Mouse (Mus musculus) forebrain, embryonic 12.5 days (tissue): ENCODE data around the gene Camta1. TPM values are rescaled to one million over a fixed set of nuclear protein-coding genes. Genes with fewer than 3 reads are reported as not detected.
A peak's percentile ranks its signal among the peaks of the same experiment; 100 is the strongest.

Experiments
- ATAC-seq: fragments of 200-750 bp; cut with Nextera tagmentation; 2 replicates; pipeline ENCODE4 v1.8.0; 2017; ENCODE audit warnings: moderate TSS enrichment; ENCODE audit not compliant: low FRiP score
- H3K27ac ChIP-seq: fragments of 300-500 bp; sonication (generic); 2 replicates; pipeline ENCODE4 v1.5.1; 2016; ENCODE audit warnings: mild to moderate bottlenecking
- H3K27me3 ChIP-seq: fragments of 300-500 bp; sonication (generic); 2 replicates; pipeline ENCODE4 v1.6.1; 2016; ENCODE audit warnings: mild to moderate bottlenecking
- H3K36me3 ChIP-seq: fragments of 300-500 bp; sonication (generic); replicated peaks from 2 replicates; pipeline ENCODE4 v1.6.1; 2016; ENCODE audit warnings: mild to moderate bottlenecking
- H3K4me1 ChIP-seq: fragments of 300-500 bp; sonication (generic); 2 replicates; pipeline ENCODE4 v1.6.1; 2016
- H3K4me2 ChIP-seq: fragments of 300-500 bp; sonication (generic); 2 replicates; pipeline ENCODE4 v1.6.1; 2016; ENCODE audit warnings: mild to moderate bottlenecking, moderate library complexity
- H3K4me3 ChIP-seq: fragments of 300-500 bp; sonication (generic); replicated peaks from 2 replicates; pipeline ENCODE4 v1.5.1; 2016; ENCODE audit warnings: mild to moderate bottlenecking
- H3K9ac ChIP-seq: fragments of 300-500 bp; sonication (generic); 2 replicates; pipeline ENCODE4 v1.6.1; 2016; ENCODE audit warnings: mild to moderate bottlenecking
- H3K9me3 ChIP-seq: fragments of 300-500 bp; sonication (generic); 2 replicates; pipeline ENCODE4 v1.6.1; 2016
- WGBS: fragments of 180-500 bp; shearing (Covaris S2); methylation state at CpG from one replicate; pipeline ENCODE4 v1.1.7; 2016; 5-methylcytosine and 5-hydroxymethylcytosine counted together
- polyA plus RNA-seq: library from polyadenylated mRNA; unstranded; fragments of >200 nt; fragmentation: Nextera tagmentation; extraction: Ambion mirVana; gene quantifications from 2 replicates; pipeline ENCODE4 v1.2.1, GENCODE M21; 2016

Gene Camta1
- polyA plus RNA-seq, 1 experiment from 2014 or later, result 164 TPM

DNA sequence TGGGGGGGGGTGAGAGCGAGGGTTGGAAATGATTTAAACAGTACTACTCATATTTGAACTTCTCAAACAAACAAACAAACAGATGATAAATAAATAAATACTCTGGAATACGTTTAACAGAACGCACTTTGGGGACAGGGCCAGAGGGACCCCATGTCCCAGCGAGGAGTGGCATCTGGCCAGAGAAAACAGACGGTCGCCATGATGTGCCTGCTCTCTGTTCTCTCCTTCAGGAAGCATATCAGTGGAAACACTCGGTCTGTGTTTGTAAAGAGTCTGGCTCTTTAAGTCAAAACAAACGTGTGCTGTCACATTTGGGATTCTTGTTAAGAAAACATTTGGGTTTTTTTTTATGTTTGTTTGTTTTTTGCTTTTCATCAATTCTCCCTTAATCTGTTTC is 439.3 kb downstream of the Camta1 start:
- Histone ChIP-seq H3K9ac (no peak overlapping the region), H3K9me3 (no peaks in the 10 kb centered on the region), H3K4me2 (no peak overlapping the region), H3K4me3 (no peak overlapping the region), H3K4me1 (no peaks in the 10 kb centered on the region), H3K36me3 (no peaks in the 10 kb centered on the region), H3K27ac (no peak overlapping the region), H3K27me3 (peaks cover 5% of the 10 kb centered on the region; the same call in 1 of the 2 replicates)
- no peak for ATAC-seq
- 73% methylated on average over 8 of the region's 8 CpGs for whole genome bisulfite sequencing

GRCm38 (mm10) chr4:151418344-151418875 is 443.3 kb downstream of the Camta1 start:
- H3K9me3 ChIP-seq, result no peaks in the 10 kb centered on the region
- H3K27ac ChIP-seq, result no peak overlapping the region
- 74% methylated on average over 14 of the region's 14 CpGs for WGBS

GRCm38 (mm10) chr4:151415812-151416211 is 445.9 kb downstream of the Camta1 start:
- WGBS, result 82% methylated on average over 4 of the region's 4 CpGs
- peaks cover 12% of the 10 kb centered on the region for H3K27me3 ChIP-seq
- H3K27ac ChIP-seq, result no peak overlapping the region
- H3K9ac ChIP-seq, result no peak overlapping the region
- H3K36me3 ChIP-seq, result no peaks in the 10 kb centered on the region
- no peaks in the 10 kb centered on the region for H3K9me3 ChIP-seq
- no peak overlapping the region for H3K4me3 ChIP-seq
- no peak for ATAC-seq
- peaks cover 20% of the 10 kb centered on the region for H3K4me1 ChIP-seq
- no peak overlapping the region for H3K4me2 ChIP-seq

More at GRCm38 (mm10) chr4:151418344-151418875, 443.3 kb downstream of the Camta1 start:
- H3K4me1 ChIP-seq, result no peaks in the 10 kb centered on the region
- H3K36me3 ChIP-seq, result no peaks in the 10 kb centered on the region
- H3K4me2 ChIP-seq, result no peak overlapping the region
- H3K4me3 ChIP-seq, result no peak overlapping the region
- H3K9ac ChIP-seq, result no peak overlapping the region
- peaks cover 5% of the 10 kb centered on the region; the same call in 1 of the 2 replicates for H3K27me3 ChIP-seq
- ATAC-seq, result no peak

DNA sequence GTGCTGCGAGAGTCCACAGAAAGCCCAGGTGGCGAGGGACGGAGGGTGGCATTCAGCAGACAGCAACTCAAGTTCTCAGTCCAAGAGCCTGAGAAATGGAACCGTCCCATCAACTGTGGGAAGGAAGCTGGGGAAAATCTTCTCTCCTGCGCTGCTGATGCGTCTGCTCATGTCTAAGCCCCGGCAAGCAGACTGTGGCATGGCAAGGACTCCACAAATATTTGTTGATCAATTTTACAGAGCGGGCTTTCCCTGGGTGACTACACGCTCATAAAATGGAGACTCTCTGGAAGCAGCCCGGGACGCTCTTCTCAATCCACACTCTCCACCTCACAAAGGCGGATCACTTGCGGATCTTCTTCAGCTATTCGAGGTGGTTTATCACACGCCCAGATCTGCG is 446.3 kb downstream of the Camta1 start:
- WGBS, result 89% methylated on average over 16 of the region's 16 CpGs
- no peaks in the 10 kb centered on the region for H3K36me3 ChIP-seq
- no peaks in the 10 kb centered on the region for H3K9me3 ChIP-seq
- H3K9ac ChIP-seq, result no peak overlapping the region
- H3K27ac ChIP-seq, result no peak overlapping the region
- peaks cover 12% of the 10 kb centered on the region for H3K27me3 ChIP-seq
- H3K4me2 ChIP-seq, result no peak overlapping the region
- peaks cover 22% of the 10 kb centered on the region for H3K4me1 ChIP-seq
- H3K4me3 ChIP-seq, result no peak overlapping the region
- ATAC-seq, result no peak

- Histone ChIP-seq H3K27ac (no peak overlapping the region), H3K27me3 (peaks cover 12% of the 10 kb centered on the region), H3K4me2 (no peak overlapping the region), H3K4me1 (peaks cover 23% of the 10 kb centered on the region), H3K36me3 (no peaks in the 10 kb centered on the region), H3K9ac (no peak overlapping the region), H3K4me3 (no peak overlapping the region), H3K9me3 (no peaks in the 10 kb centered on the region)
- no peak for ATAC-seq
- WGBS, result 96% methylated on average over 7 of the region's 7 CpGs
Observed at GRCm38 (mm10) chr4:151414952-151415351, 446.7 kb downstream of the Camta1 start.

- WGBS, result 22% methylated on average over 14 of the region's 14 CpGs
- Histone ChIP-seq H3K4me1 (peaks cover 23% of the 10 kb centered on the region), H3K4me3 (no peak overlapping the region), H3K9ac (no peak overlapping the region), H3K4me2 (peak overlapping the region; percentile 8), H3K9me3 (no peaks in the 10 kb centered on the region), H3K27me3 (peaks cover 6% of the 10 kb centered on the region; the same call in 1 of the 2 replicates), H3K36me3 (no peaks in the 10 kb centered on the region), H3K27ac (0 out of 2 replicates have a peak overlapping the region, but pooled peaks have one; percentile 10)
- ATAC-seq, result no peak
Observed at GRCm38 (mm10) chr4:151411641-151412061, 450.0 kb downstream of the Camta1 start.

GRCm38 (mm10) chr4:151411016-151411415 is 450.7 kb downstream of the Camta1 start:
- H3K9ac ChIP-seq, result no peak overlapping the region
- H3K27me3 ChIP-seq, result peaks cover 6% of the 10 kb centered on the region; the same call in 1 of the 2 replicates
- ATAC-seq, result no peak
- H3K27ac ChIP-seq, result no peak overlapping the region; the same call in 1 of the 2 replicates
- H3K4me3 ChIP-seq, result no peak overlapping the region
- H3K9me3 ChIP-seq, result no peaks in the 10 kb centered on the region
- no peaks in the 10 kb centered on the region for H3K36me3 ChIP-seq
- no peak overlapping the region for H3K4me2 ChIP-seq
- peaks cover 23% of the 10 kb centered on the region for H3K4me1 ChIP-seq
- 40% methylated on average over 3 of the region's 3 CpGs for WGBS

DNA sequence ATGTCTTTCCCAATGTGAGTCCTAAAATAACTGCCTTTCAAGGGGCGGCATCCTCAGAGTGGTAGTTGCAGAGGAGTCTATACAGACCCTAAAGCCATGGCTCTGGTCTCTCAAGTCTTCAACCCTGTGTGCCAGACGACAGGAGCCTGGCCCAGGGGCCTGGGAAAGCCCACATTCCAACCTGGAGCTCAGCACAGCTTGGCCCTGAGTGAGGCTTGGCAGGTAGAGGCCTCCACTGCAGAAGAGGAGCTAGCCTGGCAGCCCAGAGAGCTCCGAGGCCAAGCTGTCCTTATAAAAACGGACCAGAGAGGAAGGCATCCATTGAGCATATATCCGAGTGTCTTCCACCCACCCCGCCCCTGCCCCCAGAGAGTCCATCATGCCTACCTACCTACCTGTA is 452.4 kb downstream of the Camta1 start:
- 81% methylated on average over 6 of the region's 6 CpGs for WGBS
- ATAC-seq, result no peak
- H3K27ac ChIP-seq, result no peak overlapping the region
- no peak overlapping the region for H3K9ac ChIP-seq
- H3K4me1 ChIP-seq, result peaks cover 23% of the 10 kb centered on the region
- no peak overlapping the region for H3K4me3 ChIP-seq
- H3K4me2 ChIP-seq, result no peak overlapping the region
- no peaks in the 10 kb centered on the region for H3K36me3 ChIP-seq
- no peaks in the 10 kb centered on the region for H3K9me3 ChIP-seq
- H3K27me3 ChIP-seq, result peaks cover 6% of the 10 kb centered on the region; the same call in 1 of the 2 replicates

GRCm38 (mm10) chr4:151408811-151409210 is 452.9 kb downstream of the Camta1 start:
- Histone ChIP-seq H3K36me3 (no peaks in the 10 kb centered on the region), H3K4me1 (peaks cover 23% of the 10 kb centered on the region), H3K9ac (no peak overlapping the region), H3K27ac (no peak overlapping the region), H3K4me3 (no peak overlapping the region), H3K9me3 (no peaks in the 10 kb centered on the region), H3K4me2 (no peak overlapping the region), H3K27me3 (peaks cover 6% of the 10 kb centered on the region; the same call in 1 of the 2 replicates)
- 56% methylated on average over 8 of the region's 8 CpGs for WGBS
- ATAC-seq, result no peak

DNA sequence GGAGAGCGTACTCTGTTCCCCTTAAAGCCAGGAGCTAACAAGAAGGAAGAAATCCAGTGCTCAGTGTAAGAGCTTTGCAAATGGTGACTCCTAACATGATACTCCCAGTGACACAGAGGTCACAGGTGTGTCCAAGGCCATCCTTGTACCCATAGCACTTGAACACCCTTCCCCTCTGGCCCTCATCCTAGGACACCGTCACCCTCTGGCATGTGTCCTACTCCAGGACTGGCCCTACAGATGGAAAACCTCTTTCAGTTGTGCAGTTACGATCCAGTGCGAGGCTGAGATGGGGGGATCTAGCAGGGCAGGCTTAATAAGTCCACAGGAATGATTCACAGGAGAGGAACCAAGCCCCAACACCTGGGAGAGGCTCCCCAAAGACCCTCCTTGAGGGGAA is 453.4 kb downstream of the Camta1 start:
- Histone ChIP-seq H3K4me3 (no peak overlapping the region), H3K9ac (no peak overlapping the region), H3K4me2 (no peak overlapping the region), H3K27me3 (peaks cover 6% of the 10 kb centered on the region; the same call in 1 of the 2 replicates), H3K36me3 (no peaks in the 10 kb centered on the region), H3K9me3 (no peaks in the 10 kb centered on the region), H3K4me1 (peaks cover 23% of the 10 kb centered on the region), H3K27ac (no peak overlapping the region)
- ATAC-seq, result no peak
- 91% methylated on average over 4 of the region's 4 CpGs for WGBS

GRCm38 (mm10) chr4:151407129-151407528 is 454.5 kb downstream of the Camta1 start:
- H3K4me2 ChIP-seq, result no peak overlapping the region
- H3K4me3 ChIP-seq, result no peak overlapping the region
- peaks cover 16% of the 10 kb centered on the region for H3K4me1 ChIP-seq
- H3K9ac ChIP-seq, result no peak overlapping the region
- no peaks in the 10 kb centered on the region for H3K36me3 ChIP-seq
- ATAC-seq, result no peak
- 97% methylated on average over 2 of the region's 2 CpGs for WGBS
- H3K27ac ChIP-seq, result no peak overlapping the region
- H3K9me3 ChIP-seq, result no peaks in the 10 kb centered on the region
- no peaks in the 10 kb centered on the region for H3K27me3 ChIP-seq

DNA sequence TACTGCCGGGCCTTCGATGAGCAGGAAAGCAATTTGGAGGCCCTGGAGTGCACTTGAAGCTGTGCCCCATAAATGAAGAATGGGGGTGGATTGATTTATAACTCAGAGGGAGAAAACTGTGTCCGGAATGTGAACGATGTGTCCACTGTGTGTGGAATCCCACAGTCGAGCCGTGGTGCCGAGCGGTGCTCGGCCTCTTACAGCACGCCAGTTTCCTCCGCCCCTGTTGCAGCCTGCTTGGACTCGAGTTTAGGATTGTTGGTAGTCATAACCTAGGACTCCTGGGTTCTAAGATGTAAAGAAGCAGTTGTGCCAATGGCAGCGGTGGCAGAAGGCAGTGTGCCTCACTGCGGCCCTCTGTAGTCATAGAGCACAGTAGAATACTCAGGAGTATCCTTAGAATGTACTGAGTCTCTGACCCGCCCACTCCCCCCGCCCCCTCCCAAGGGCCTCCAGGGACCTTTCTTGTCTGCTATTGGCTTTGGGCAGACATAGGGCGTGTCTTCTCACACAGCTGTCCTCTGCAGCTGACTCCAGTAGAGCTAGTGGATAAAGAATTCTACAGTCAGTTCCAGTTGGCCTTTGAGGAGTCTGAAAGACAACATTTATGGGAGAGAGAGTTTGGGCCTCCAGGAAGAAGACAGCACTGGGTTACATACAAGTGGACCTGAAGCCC is 457.0 kb downstream of the Camta1 start:
- Histone ChIP-seq H3K9me3 (no peaks in the 10 kb centered on the region), H3K4me3 (no peak overlapping the region), H3K27me3 (no peaks in the 10 kb centered on the region), H3K4me2 (no peak overlapping the region), H3K4me1 (no peaks in the 10 kb centered on the region), H3K27ac (no peak overlapping the region), H3K36me3 (no peaks in the 10 kb centered on the region), H3K9ac (no peak overlapping the region)
- WGBS, result 76% methylated on average over 17 of the region's 17 CpGs
- no peak for ATAC-seq
